Mouse (Mus musculus): ENCODE measurements around the gene Tmem265.
A peak's percentile ranks its signal among the peaks of the same experiment; 100 is the strongest.

Tmem265 gene

DNA sequence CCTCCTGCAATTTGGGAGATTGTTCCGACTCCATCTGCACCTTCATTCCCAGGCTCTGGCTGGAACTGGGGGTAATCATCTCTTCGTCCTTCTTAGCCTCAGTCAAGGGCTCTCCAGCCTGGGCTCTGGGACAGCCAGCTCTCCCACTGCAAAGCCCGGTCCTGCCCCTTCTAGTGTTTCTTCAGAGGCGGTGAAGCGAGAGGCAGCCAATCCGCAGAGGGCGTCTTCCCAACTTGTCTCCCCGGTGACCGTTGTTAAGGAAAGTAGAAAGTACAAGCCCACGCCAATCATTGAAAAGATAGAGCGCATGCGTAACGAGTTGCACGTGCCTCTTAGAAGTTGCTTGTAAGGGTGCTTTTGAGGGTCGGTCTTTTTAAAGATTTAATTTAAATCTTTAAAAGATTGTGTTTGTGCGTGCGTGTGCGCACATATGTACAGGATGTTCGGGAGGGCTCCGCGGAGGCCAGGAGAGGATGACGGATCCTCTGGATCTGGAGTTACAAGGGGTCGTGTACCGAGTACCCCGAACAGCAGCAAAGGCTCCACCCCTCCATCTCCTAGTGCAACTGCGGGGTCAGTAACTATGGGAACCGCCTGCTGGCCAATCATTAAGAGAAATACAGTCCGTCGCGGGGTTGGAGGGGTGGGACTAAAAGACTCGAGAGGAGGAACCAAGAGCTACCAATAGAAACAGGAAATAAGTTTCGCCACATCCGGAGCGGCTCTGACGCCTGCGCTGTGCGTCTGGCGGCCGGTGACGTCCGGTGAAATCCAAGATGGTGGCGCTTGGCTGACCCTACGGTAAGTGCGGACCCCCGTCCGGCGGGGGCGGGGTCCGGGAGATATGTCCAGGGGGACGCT is 27.1 kb downstream of the Tmem265 start, which contains the start of the genes Ccdc189 and Rnf40:
Ccdc189 (minus strand) TSS at position 585 of the 861 bp plus-strand sequence.
Rnf40 (plus strand) TSS at position 757 of the 861 bp plus-strand sequence.
- DNase-seq (ENCODE audit: low spot score in 2 of 2): peak; percentile 90 to 92

DNA sequence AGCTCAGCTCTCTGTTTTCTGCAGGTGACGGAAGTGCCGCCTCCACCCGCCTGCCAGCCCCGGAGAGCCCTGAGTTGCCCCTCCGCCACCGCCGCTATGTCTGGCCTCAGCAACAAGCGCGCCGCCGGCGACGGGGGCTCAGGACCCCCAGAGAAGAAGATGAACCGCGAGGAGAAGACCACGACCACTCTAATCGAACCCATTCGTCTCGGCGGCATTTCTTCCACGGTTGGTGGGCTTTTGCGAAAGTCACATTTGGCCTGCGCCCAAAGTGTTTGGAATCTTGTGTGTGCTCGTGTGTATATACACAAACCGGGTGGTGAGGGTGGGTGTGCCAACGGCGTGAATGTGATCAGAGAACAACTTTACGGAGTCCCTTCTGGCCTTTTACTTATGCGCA is 27.7 kb downstream of the Tmem265 start:
- DNase-seq (ENCODE audit: low spot score in 2 of 2): no peak

DNA sequence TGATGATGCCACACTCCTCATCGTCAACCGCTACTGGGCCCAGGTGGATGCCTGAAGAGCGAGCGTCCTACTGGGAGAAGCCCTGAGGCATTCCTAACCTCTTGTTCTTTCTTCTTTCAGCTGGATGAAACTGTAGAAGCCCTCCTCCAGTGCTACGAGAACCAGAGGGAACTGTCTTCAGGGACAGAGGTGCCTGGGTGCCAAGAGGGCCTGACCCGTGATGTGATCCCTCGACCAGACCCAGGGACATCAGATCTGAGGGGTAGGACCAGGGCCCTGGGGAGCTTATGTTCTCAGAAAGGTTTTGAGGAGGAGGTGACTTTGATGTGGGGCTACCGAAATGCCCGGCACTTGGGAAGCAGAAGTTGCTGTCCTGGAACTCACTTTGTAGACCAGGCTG is 28.4 kb downstream of the Tmem265 start:
- DNase-seq (ENCODE audit: low spot score in 2 of 2): no peak

DNA sequence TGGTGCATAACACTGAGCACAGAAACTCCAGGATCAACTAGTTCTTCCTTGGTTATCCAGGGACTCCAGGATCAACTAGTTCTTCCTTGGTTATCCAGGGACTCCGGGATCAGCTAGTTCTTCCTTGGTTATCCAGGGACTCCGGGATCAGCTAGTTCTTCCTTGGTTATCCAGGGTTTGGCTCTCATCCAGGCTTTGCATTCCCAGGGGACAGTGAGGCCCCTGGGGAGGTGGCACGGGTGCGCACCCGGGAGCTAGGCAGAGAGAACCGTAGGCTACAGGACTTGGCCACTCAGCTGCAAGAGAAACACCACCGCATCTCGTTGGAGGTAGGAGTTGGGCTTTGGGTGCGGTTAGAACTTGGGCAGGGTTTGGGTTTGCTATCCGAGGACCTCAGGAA is 29.9 kb downstream of the Tmem265 start:
- no peak for DNase-seq (ENCODE audit: low spot score in 2 of 2)

DNA sequence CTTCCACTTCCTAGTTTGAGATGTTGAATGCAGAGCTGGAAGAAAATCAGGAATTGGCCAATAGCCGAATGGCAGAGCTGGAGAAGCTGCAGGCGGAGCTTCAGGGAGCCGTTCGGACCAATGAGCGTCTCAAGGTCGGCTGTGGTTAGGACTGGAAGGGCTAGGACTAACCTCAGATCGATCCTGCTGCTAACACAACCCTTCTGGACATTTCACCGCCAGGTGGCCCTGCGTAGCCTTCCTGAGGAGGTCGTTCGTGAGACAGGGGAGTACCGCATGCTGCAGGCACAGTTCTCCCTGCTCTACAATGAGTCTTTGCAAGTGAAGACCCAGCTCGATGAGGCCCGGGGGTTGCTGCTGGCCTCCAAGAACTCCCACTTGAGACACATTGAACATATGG is 31.4 kb downstream of the Tmem265 start:
- no peak for DNase-seq (ENCODE audit: low spot score in 2 of 2)

DNA sequence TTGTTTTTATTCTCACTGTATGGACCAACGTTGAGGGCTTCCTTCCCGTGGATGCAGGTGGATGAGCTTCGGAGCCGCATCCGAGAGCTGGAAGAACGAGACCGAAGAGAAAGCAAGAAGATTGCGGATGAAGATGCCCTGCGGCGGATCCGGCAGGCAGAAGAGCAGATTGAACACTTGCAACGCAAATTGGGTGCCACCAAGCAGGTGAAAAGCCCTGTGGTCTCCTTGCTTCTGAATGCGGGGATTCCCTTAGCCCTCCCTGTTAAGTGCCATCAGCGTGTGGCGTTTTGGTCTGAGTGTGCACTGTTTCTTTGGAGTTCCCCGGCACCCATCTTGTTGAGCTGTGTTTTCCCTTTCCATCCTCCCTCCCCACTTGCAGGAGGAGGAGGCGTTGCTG is 35.6 kb downstream of the Tmem265 start:
- no peak for DNase-seq (ENCODE audit: low spot score in 2 of 2)

DNA sequence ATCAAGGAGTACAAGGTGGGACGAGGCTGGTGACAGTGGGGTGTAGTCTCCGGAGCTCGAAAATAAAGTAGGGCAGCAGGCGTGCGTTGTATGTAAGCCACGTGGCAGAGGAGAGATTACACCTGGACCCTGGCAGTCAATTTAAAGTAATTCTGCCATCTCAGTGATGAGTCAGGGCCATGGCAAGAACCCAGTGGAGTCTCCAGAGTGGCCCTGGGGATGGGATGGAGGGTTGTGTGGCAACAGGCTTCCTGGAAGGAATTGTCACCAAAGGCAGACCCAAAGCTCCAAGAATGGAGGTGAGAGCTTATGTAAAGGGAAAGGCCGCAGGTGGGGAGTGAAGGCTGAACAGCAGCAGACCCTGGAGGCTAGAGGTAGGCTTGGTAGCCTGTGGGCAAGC is 39.4 kb downstream of the Tmem265 start:
- no peak for DNase-seq (ENCODE audit: low spot score in 2 of 2)

DNA sequence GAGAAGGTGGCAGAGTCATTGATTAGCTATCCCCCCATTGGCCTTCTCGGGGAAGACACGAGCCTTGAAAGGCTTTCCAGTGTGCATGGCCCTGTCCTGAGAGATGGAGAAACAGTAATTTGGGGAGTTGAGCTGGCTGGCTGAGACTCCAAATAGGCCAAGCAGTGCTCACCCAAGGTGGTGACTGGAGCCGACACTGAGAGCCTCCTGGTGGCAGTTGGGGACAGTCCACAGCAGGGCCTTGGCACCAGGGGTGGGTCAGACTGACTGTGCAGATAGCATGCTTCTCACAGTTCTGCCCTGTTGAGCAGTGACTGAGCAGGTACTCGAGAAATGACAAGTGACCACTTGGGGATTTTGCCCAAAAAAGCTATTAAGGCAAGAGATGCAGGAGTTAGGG is 40.5 kb downstream of the Tmem265 start:
- DNase-seq (ENCODE audit: low spot score in 2 of 2): no peak

DNA sequence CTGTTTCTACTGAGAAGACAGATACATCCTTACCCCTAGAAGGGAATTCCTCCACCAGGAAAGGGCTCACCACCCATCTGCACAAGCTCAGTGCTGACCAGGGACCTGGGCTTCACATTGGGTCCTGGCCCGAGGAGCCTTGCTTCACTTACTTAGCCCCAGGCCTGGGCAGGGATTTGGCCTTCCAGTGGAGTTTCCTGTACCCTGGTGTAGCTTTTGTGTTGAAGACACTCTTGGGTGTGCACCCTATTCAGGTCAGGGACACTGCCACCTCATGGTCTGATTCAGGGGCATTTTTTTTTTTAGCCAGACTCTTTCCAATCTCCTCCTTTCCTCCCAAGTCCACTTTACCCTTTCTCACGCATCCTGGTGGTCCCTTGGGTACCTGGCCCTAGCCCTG is 41.7 kb downstream of the Tmem265 start:
- no peak for DNase-seq (ENCODE audit: low spot score in 2 of 2)

DNA sequence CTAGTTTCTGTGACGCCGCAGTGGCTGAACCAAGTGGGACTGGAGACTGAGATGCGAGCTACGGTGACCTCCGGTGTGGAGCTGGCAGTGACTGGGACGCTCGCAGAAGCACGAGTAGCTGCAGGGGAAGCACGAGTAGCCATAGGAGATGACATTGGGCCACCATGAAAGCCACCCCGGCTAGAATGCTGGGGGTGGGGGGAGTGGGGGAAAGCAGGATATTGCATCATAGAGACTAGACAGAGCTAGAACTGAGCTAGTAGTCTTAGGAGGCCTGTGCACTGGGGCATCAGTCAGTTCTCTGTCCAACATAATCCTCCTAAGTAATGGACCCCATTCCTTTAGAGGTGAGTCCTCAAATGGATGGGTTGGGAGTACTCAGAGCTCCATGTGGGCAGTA is 43.1 kb downstream of the Tmem265 start:
- no peak for DNase-seq (ENCODE audit: low spot score in 2 of 2)

DNA sequence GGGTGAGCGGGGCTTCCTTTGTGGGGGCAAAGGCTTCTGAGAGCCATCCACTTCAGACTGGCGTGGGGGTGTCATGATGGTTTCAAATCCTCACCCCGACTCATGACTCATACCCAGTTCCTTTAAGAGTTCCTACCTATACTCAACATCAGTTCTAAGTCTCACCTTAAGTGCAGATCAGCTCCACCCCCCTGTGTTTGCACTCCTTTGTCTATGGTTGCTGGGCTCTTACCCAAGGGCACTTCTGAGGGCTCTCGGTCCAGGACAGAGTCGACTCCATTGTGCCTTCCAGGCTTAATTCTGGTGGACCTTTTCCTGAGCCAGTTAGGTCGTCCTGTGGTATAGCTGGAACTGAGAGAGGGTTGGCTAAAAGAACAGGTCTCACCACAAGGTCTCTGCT is 46.0 kb downstream of the Tmem265 start:
- no peak for DNase-seq (ENCODE audit: low spot score in 2 of 2)

DNA sequence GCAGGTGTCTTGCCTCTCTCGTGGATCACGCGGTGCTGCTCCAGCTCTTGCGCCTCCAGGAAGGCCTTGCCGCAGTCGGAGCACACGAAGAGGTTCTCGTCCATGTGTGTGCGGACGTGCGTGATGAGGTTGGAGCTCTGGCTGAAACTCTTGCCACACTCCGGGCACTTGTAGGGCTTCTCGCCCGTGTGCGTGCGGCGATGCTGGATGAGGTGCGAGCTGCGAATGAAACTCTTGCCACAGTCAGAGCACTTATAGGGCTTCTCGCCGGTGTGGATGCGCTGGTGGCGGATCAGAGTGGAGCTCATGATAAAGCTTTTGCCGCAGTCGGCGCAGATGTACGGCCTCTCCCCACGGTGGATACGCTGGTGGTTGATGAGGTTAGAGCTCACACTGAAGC is 49.8 kb downstream of the Tmem265 start:
- DNase-seq (ENCODE audit: low spot score in 2 of 2): no peak

DNA sequence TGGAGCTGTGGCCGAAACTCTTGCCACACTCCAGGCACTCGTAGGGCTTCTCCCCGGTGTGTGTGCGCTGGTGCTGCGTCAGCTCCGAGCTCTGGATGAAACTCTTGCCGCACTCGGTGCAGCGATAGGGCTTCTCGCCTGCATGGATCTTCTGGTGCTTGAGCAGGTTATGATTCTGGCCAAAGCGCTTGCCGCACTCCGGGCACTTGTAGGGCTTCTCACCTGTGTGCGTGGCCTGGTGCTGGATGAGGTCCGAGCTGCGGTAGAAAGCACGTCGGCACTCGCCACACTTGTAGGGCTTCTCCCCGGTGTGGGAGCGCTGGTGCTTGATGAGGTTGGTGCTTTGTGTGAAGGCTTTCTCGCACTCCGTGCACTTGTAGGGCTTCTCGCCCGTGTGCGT is 50.4 kb downstream of the Tmem265 start:
- DNase-seq (ENCODE audit: low spot score in 2 of 2): no peak

DNA sequence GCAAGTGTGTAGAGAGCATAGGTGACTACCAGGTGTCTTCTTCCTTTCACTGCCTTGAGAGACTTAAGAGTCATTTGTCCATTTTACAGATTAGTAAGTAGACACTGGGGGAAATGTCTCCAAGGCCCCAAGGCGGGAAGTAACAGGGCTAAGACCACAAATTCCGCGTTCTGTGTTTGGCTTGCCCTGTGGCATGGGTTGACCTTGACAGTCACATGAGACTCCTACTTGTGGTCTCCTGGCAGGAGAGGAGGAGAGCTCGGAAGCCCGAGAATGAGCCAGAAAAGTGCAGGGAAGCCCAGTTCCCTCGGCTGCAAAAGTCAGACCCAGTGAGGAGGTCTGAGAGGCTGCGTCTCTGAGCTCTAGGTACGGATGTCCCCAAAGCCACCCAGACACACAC is 52.3 kb downstream of the Tmem265 start:
- DNase-seq (ENCODE audit: low spot score in 2 of 2): no peak

DNA sequence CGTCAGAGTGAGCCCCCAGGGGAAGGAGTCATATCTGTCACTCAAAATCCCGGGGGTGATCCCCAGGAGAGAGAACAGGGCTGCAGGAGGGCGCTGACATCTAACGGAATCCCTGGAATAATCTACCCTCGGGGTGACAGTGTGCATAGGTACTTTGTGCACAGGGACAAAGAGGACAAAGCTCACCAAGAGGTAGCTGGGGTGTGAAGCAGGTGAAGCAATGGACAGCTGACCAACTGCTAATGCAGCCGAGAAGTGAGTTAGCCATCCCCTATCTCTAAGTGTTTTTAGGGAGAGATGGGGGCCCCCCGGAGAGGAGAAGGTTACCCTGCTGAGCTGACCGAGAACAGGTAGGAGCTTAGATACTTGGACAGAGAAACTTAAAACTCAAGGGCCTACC is 52.9 kb downstream of the Tmem265 start:
- DNase-seq (ENCODE audit: low spot score in 2 of 2): no peak

DNA sequence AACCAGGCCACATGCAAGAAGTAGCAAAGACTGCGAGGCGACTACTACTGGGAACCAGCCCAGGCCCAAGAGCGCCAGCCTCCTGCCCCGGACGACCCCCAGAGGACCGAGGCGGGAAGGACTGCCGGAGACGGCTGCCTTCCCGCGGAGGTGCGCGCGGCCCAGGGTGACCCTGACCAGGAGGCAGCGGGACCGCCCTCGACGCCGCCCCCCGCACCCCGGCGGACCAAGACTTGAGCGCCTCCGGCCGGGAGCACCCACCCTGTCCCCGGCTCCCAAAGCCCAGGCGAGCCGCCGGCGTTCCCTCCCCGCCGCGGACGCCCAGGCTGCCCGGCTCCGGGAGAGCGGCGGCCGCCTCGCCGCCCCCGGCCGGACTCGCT is 53.3 kb downstream of the Tmem265 start:
- peak in 1 of 2 experiments; percentile 50 for DNase-seq (ENCODE audit: low spot score in 2 of 2)

DNA sequence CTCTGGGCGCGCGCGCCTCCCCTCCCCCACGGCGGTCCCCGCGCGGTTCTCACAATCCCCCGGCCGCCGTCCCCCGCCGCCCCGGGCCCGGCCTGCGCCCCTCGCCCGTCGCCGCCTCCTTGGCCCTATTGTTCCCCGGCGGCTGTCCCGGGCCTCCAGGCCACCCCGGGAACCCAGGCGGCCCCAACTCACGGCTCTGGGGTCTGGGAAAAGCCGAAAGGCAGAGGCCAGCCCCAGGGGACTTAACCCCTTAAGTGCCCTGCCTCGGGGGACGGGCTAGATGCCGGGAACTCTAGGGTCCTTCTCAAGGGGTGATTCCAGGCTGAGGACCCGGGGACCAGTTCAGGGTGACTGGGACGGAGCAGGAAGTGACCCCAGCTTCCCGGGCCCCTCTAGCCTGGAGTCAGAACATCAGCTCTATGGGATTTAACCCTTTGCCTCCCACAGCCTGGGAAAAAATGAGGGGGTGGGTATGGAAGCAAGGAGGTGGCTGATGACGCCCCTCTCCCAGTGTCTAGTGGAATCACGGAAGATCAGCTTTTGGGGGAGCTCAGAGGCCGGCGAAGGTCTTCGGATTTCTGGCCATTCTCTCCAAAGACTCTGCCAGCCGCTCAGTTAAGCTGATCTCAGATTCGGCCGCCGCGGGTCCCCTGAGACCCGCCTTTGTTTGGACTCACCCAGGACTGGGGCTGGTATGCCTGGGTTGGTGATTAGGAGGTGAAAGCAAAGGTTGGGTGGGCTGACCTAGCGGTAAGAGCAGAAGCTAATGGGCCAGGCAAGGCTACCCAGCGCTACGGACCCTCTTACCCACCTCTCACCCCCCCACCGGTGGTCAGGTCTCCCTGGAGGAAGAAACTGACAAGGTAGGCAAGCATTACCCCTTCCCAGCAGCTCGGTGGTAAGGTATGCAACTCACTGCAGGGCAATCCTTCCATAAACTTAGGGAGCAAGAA is 54.0 kb downstream of the Tmem265 start, which contains the start of gene Zfp629:
Zfp629 (minus strand) TSS at position 907 of the 953 bp plus-strand sequence.
- peak; percentile 75 to 78 for DNase-seq (ENCODE audit: low spot score in 2 of 2)

DNA sequence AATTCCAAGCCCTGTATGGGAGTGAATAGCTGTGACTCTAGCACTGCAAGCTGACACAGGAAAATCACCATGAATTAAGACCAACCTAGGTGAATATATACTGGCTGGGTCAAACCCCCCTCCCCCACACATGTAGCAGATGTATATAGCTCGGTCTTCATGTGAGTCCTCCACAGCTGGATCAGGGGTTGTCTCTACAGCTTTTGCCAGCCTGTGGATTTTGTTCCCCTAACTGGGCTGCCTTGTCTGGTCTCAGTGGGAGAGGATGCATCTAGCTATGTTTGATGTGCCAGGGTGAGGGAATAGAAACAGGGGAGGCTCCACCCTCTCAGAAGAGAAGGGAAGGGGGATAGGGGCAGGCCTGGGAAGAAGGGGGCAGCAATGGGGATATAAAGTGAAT is 55.1 kb downstream of the Tmem265 start:
- no peak for DNase-seq (ENCODE audit: low spot score in 2 of 2)
